Mouse (Mus musculus): ENCODE data around the gene Fbxl8.

- TF ChIP-seq CTCF (IDR thresholded peaks at IDR 0.05; ENCODE audit: extremely low read depth, insufficient read depth, insufficient read length, insufficient replicate concordance) (no peak), POLR2A (IDR thresholded peaks at IDR 0.05; ENCODE audit: low read depth, low read length) (no peak)
Measured at GRCm38 (mm10) chr8:105303396-105303795, 38.9 kb downstream of the Fbxl8 start.
